Mouse (Mus musculus): ENCODE measurements around the gene Chst11. TPM values are rescaled to one million over a fixed set of nuclear protein-coding genes. Genes with fewer than 3 reads are reported as not detected.

Gene Chst11
- polyA plus RNA-seq (2015; fragmentation: Nextera tagmentation; extraction: Ambion mirVana) = 2.6 and 3.6 TPM in 2 replicates

- H3K4me1 ChIP-seq (replicated peaks) = peaks cover 49% of the 10 kb centered on the region
- under 1% methylated on average over 58 of the region's 67 CpGs for WGBS
- ATAC-seq (ENCODE audit: low read depth) = peak; percentile 91
Observed at GRCm38 (mm10) chr10:82984950-82985699, at the start of gene Chst11. Gene Chst11, plus strand, starts transcription at chr10:82985498.

GRCm38 (mm10) chr10:82935774-82936173 is 49.5 kb upstream of the Chst11 start:
- Histone ChIP-seq H3K9ac (no peak overlapping the region), H3K27ac (replicated peaks) (no peak overlapping the region), H3K36me3 (no peaks in the 10 kb centered on the region), H3K4me1 (replicated peaks) (no peaks in the 10 kb centered on the region), H3K27me3 (no peaks in the 10 kb centered on the region), H3K4me3 (no peak overlapping the region), H3K9me3 (no peaks in the 10 kb centered on the region), H3K4me2 (no peak overlapping the region)
- WGBS = 91% methylated on average over 6 of the region's 6 CpGs
- no peak for ATAC-seq (ENCODE audit: low read depth)

More at GRCm38 (mm10) chr10:82984950-82985699, at the start of gene Chst11:
- Histone ChIP-seq H3K27me3 (peaks cover 23% of the 10 kb centered on the region), H3K4me3 (peak within 1 kb of the TSS; percentile 84), H3K27ac (replicated peaks) (peak within 1 kb of the TSS; percentile 92), H3K9ac (peak within 1 kb of the TSS; percentile 87), H3K4me2 (peak within 1 kb of the TSS; percentile 95), H3K9me3 (no peaks in the 10 kb centered on the region), H3K36me3 (no peaks in the 10 kb centered on the region)

- Histone ChIP-seq H3K9me3 (no peaks in the 10 kb centered on the region), H3K36me3 (no peaks in the 10 kb centered on the region), H3K27me3 (no peaks in the 10 kb centered on the region), H3K4me2 (no peak overlapping the region), H3K27ac (replicated peaks) (no peak overlapping the region), H3K9ac (no peak overlapping the region), H3K4me1 (replicated peaks) (no peaks in the 10 kb centered on the region), H3K4me3 (no peak overlapping the region)
- WGBS = 86% methylated on average over 4 of the region's 4 CpGs
- ATAC-seq (ENCODE audit: low read depth) = no peak
Observed at GRCm38 (mm10) chr10:82953415-82953814, 31.9 kb upstream of the Chst11 start.

DNA sequence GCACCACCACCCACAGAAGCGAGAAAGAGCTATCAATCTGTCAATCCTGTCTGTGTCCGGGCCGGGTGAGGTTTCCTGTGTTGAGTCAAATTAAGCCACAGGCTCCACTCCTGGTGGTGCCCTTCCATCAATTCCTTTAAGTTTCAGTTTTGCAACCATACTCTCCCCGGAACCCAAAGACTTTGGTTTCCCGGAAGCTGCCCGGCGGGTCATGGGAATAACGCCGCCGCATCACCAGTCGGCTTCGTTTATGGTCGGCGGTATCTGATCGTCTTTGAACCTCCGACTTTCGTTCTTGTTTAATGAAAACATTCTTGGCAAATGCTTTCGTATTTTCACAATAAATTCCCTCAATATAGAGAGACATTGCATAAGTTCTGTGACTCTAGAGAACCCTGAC is 30.2 kb upstream of the Chst11 start:
- Histone ChIP-seq H3K4me3 (no peak overlapping the region), H3K36me3 (no peaks in the 10 kb centered on the region), H3K9ac (no peak overlapping the region), H3K9me3 (no peaks in the 10 kb centered on the region), H3K27me3 (no peaks in the 10 kb centered on the region), H3K4me1 (replicated peaks) (no peaks in the 10 kb centered on the region), H3K4me2 (no peak overlapping the region), H3K27ac (replicated peaks) (no peak overlapping the region)
- WGBS = 92% methylated on average over 18 of the region's 18 CpGs
- ATAC-seq (ENCODE audit: low read depth) = no peak

DNA sequence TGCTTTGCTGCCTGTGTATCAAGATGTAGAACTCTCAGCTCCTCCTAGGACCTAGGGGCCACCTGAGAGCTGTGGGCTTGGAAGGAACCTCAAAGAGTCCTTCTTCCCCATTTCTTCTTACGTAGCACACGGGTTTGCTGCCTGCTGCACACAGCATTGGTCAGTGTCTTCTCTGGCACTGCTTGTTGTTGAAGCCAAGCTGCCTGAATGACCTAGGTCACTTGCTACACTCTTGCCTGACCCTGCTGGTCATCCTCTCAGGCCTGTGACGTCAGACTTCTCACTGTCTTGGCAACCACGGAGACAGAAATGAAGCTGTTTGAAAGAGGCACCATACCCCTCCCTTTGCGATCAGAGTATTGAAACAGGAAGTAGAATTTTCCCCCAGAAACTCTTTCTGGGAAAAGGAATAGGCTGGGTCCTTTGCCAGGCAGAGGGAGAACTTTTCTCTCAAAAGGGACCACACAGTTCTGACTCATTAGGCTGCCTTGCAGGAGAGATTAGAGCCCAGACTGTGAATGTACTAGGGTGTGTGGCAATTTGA is 27.0 kb upstream of the Chst11 start:
- Histone ChIP-seq H3K4me1 (replicated peaks) (no peaks in the 10 kb centered on the region), H3K27me3 (no peaks in the 10 kb centered on the region), H3K36me3 (no peaks in the 10 kb centered on the region), H3K9me3 (no peaks in the 10 kb centered on the region), H3K4me2 (no peak overlapping the region), H3K4me3 (no peak overlapping the region), H3K27ac (replicated peaks) (no peak overlapping the region), H3K9ac (no peak overlapping the region)
- no peak for ATAC-seq (ENCODE audit: low read depth)
- WGBS = 79% methylated on average over 5 of the region's 5 CpGs

GRCm38 (mm10) chr10:82959316-82959715 is 26.0 kb upstream of the Chst11 start:
- H3K27ac ChIP-seq (replicated peaks) = no peak overlapping the region
- H3K9ac ChIP-seq = no peak overlapping the region
- H3K9me3 ChIP-seq = no peaks in the 10 kb centered on the region
- H3K36me3 ChIP-seq = no peaks in the 10 kb centered on the region
- H3K4me2 ChIP-seq = no peak overlapping the region
- no peak overlapping the region for H3K4me3 ChIP-seq
- no peaks in the 10 kb centered on the region for H3K27me3 ChIP-seq
- H3K4me1 ChIP-seq (replicated peaks) = no peaks in the 10 kb centered on the region
- no peak for ATAC-seq (ENCODE audit: low read depth)

DNA sequence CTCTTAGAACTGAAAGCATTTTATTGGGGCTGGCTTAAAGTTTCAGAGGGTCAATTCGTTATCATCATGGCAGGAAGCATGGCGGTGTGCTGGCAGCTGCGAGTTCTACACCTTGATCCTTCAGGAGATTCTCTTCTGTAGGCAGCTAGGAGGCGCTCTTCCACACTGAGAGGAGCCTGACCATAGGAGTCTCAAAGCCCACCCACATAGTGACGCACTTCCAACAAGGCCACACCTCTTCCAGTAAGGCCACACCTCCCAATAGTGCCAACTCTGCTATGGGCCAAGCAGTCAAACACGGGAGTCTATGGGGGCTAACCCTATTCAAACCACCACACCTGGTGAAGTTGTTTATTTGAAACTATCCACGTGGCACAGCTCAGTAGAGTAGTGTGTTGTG is 24.0 kb upstream of the Chst11 start:
- WGBS = 50% methylated on average over 7 of the region's 7 CpGs
- ATAC-seq (ENCODE audit: low read depth) = no peak

GRCm38 (mm10) chr10:82962018-82962417 is 23.3 kb upstream of the Chst11 start:
- no peak for ATAC-seq (ENCODE audit: low read depth)
- Histone ChIP-seq H3K36me3 (no peaks in the 10 kb centered on the region), H3K27ac (replicated peaks) (no peak overlapping the region), H3K4me3 (no peak overlapping the region), H3K9ac (no peak overlapping the region), H3K4me2 (no peak overlapping the region), H3K4me1 (replicated peaks) (no peaks in the 10 kb centered on the region), H3K9me3 (no peaks in the 10 kb centered on the region), H3K27me3 (no peaks in the 10 kb centered on the region)
- 89% methylated on average over 4 of the region's 4 CpGs for WGBS

More for the DNA sequence above, 24.0 kb upstream of the Chst11 start:
- no peaks in the 10 kb centered on the region for H3K27me3 ChIP-seq
- no peak overlapping the region for H3K4me3 ChIP-seq
- H3K4me1 ChIP-seq (replicated peaks) = no peaks in the 10 kb centered on the region
- H3K9ac ChIP-seq = no peak overlapping the region
- no peaks in the 10 kb centered on the region for H3K9me3 ChIP-seq
- H3K4me2 ChIP-seq = no peak overlapping the region
- no peak overlapping the region for H3K27ac ChIP-seq (replicated peaks)
- no peaks in the 10 kb centered on the region for H3K36me3 ChIP-seq

- Histone ChIP-seq H3K27ac (replicated peaks) (no peak overlapping the region), H3K9ac (no peak overlapping the region), H3K27me3 (no peaks in the 10 kb centered on the region), H3K4me1 (replicated peaks) (no peaks in the 10 kb centered on the region), H3K9me3 (no peaks in the 10 kb centered on the region), H3K4me3 (no peak overlapping the region), H3K36me3 (no peaks in the 10 kb centered on the region), H3K4me2 (no peak overlapping the region)
- no peak for ATAC-seq (ENCODE audit: low read depth)
- 88% methylated on average over 6 of the region's 6 CpGs for WGBS
Observed at GRCm38 (mm10) chr10:82962472-82963020, 22.8 kb upstream of the Chst11 start.

DNA sequence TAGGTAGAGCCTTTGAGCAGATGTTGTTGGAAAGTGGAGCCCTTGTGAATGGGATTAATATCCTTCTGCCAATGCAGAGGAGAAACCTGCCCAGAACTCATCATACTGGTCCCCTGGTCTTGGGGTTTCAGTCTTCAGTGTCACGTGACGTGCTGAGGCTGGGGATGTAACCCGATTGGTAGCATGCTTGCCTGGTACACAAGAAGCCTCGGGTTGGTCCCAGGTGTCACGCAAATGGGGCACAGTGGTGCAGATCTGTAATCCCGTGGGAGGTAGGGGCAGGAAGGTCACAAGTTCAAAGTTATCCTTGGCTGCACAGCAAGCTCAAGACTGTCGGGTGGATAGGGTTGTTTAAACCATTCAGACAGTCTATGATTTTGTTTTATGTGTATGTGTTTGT is 20.8 kb upstream of the Chst11 start:
- ATAC-seq (ENCODE audit: low read depth) = no peak
- Histone ChIP-seq H3K27ac (replicated peaks) (no peak overlapping the region), H3K9ac (no peak overlapping the region), H3K36me3 (no peaks in the 10 kb centered on the region), H3K27me3 (no peaks in the 10 kb centered on the region), H3K9me3 (no peaks in the 10 kb centered on the region), H3K4me1 (replicated peaks) (no peaks in the 10 kb centered on the region), H3K4me3 (no peak overlapping the region), H3K4me2 (no peak overlapping the region)
- WGBS = 78% methylated on average over 7 of the region's 7 CpGs

DNA sequence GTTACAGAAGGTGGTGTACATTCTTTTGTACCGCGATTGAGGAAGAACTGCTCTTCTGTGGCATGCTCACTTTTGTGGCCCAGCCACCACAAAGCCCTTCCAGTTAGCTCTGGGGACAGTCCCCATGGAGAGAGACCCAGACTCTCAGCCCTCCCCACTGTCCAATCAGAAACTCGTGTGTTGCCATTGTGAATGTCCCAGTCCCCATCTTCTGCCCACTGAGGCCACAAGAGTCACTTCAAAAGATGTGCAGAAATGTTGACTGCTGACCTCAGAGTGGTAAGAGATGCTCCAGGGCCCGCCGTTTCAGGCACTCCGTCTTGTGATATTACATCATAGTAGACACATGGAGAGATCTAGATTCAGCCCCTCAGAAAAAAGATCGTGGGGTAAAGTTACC is 18.6 kb upstream of the Chst11 start:
- 86% methylated on average over 7 of the region's 7 CpGs for WGBS
- no peaks in the 10 kb centered on the region for H3K4me1 ChIP-seq (replicated peaks)
- no peaks in the 10 kb centered on the region for H3K9me3 ChIP-seq

GRCm38 (mm10) chr10:82969612-82970011 is 15.7 kb upstream of the Chst11 start:
- no peak overlapping the region for H3K9ac ChIP-seq
- no peaks in the 10 kb centered on the region for H3K36me3 ChIP-seq
- no peak for ATAC-seq (ENCODE audit: low read depth)
- H3K27ac ChIP-seq (replicated peaks) = no peak overlapping the region
- H3K27me3 ChIP-seq = no peaks in the 10 kb centered on the region
- 78% methylated on average over 5 of the region's 5 CpGs for WGBS
- H3K4me3 ChIP-seq = no peak overlapping the region
- no peaks in the 10 kb centered on the region for H3K4me1 ChIP-seq (replicated peaks)
- H3K4me2 ChIP-seq = no peak overlapping the region
- H3K9me3 ChIP-seq = no peaks in the 10 kb centered on the region

More for the DNA sequence above, 18.6 kb upstream of the Chst11 start:
- H3K4me2 ChIP-seq = no peak overlapping the region
- H3K4me3 ChIP-seq = no peak overlapping the region
- ATAC-seq (ENCODE audit: low read depth) = no peak
- no peak overlapping the region for H3K27ac ChIP-seq (replicated peaks)
- no peaks in the 10 kb centered on the region for H3K27me3 ChIP-seq
- no peak overlapping the region for H3K9ac ChIP-seq
- H3K36me3 ChIP-seq = no peaks in the 10 kb centered on the region

Measured in neural tube, embryonic 13.5 days (tissue).